ENCODE assay signal across 11 mouse cellular contexts in the genomic region with DNA sequence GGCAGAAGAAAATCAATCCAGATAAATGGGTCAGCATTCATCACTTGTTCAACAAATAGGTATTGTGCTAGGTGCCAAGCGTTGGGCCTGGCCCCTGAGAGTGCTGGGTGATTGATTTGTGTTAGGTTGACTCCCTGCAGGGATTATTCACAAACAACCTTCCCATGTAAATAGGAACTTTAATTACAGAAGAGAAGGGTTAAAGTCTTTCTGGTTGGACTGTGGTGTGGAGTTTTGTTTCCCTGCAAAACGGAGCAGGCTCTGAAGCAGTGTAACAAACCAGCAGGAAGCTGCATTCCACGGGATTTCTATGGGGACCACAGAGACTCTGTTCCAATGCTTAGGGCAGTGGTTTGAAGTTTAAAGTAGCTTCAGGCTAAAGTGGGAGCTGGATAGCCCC.
DNase-seq lines count a peak whose midpoint lies in the region; ATAC-seq and TF ChIP-seq lines count a peak whose summit lies in the region.
"Had no signal": no experiment of that assay in that cellular context is flagged by ENCODE, and none has a peak within 500 bp of the region (broad histone marks: within the 10 kb centered on the region; RNA-seq: fewer than 3 reads in every experiment).

No protein-coding gene starts in this region.

- H3K27ac ChIP-seq in forebrain, embryonic 11.5 days (ENCODE audit: low read depth, low read length): 0 out of 2 replicates have a peak overlapping the region, but pooled peaks have one; percentile 42
- H3K27ac ChIP-seq in midbrain, postnatal 0 days (ENCODE audit: low read depth, low read length): no peak overlapping the region
- H3K27ac ChIP-seq: liver, embryonic 14.5 days had no signal

- no peak overlapping the region for H3K4me2 ChIP-seq in forebrain, embryonic 11.5 days (ENCODE audit: low read depth, low read length, severe bottlenecking)
- no peak overlapping the region for H3K4me2 ChIP-seq in midbrain, postnatal 0 days (ENCODE audit: low read depth, low read length, poor library complexity, severe bottlenecking)

- WGBS in forebrain, embryonic 11.5 days: 3% methylated on average over 3 of the region's 3 CpGs
- WGBS in midbrain, postnatal 0 days: 22% methylated on average over 3 of the region's 3 CpGs

- ATAC-seq in frontal cortex, adult (ENCODE audit: low TSS enrichment): 0 out of 2 replicates have a peak, but pooled peaks have one; percentile 38
- peak; percentile 67; the same call in 1 of the 2 replicates for ATAC-seq in forebrain, embryonic 11.5 days (replicated peaks; ENCODE audit: low FRiP score)
- ATAC-seq in midbrain, postnatal 0 days (ENCODE audit: low FRiP score): no peak
- no peak for ATAC-seq in activated CD4-positive, CD25-positive, alpha-beta regulatory T cell, adult 4 months

- H3K36me3 ChIP-seq in forebrain, embryonic 11.5 days (ENCODE audit: control insufficient read depth, insufficient read depth, low read length): no peaks in the 10 kb centered on the region
- no peaks in the 10 kb centered on the region for H3K36me3 ChIP-seq in midbrain, postnatal 0 days (ENCODE audit: insufficient read depth, low read length)

- TF ChIP-seq CTCF in midbrain, postnatal 0 days (IDR thresholded peaks at IDR 0.05): no peak

- H3K4me1 ChIP-seq in forebrain, embryonic 11.5 days (replicated peaks; ENCODE audit: control insufficient read depth, insufficient read depth, low read length): peaks cover 11% of the 10 kb centered on the region; the same call in 1 of the 2 replicates
- H3K4me1 ChIP-seq in midbrain, postnatal 0 days (ENCODE audit: insufficient read depth, low read length): no peaks in the 10 kb centered on the region

- DNase-seq in frontal cortex, postnatal 10 days (ENCODE audit: low spot score in 2 of 2): no peak
- DNase-seq in forebrain, embryonic 11.5 days (ENCODE audit: low spot score): peak; percentile 60
- peak; percentile 34 for DNase-seq in layer of hippocampus, adult 8-10 months (ENCODE audit: low spot score in 2 of 2)
- DNase-seq in midbrain, postnatal 0 days (ENCODE audit: low spot score): peak; percentile 59
- DNase-seq in lung, postnatal 4 days: no peak
- DNase-seq in adipocyte (ENCODE audit: low spot score): no peak
- DNase-seq: kidney, adult 18-20 months; thymus, adult 2 months had no signal

- no peaks in the 10 kb centered on the region for H3K9me3 ChIP-seq in forebrain, embryonic 11.5 days (ENCODE audit: control insufficient read depth, low read length)
- no peaks in the 10 kb centered on the region for H3K9me3 ChIP-seq in midbrain, postnatal 0 days (ENCODE audit: low read length)

- H3K4me3 ChIP-seq in forebrain, embryonic 11.5 days (ENCODE audit: low read depth, low read length): no peak overlapping the region
- no peak overlapping the region for H3K4me3 ChIP-seq in midbrain, postnatal 0 days (ENCODE audit: low read depth, low read length)

- H3K9ac ChIP-seq in forebrain, embryonic 11.5 days (ENCODE audit: low read length): no peak overlapping the region
- H3K9ac ChIP-seq in midbrain, postnatal 0 days (replicated peaks; ENCODE audit: low read length, poor library complexity, severe bottlenecking): no peak overlapping the region
- H3K9ac ChIP-seq: liver, embryonic 14.5 days had no signal

- H3K27me3 ChIP-seq in forebrain, embryonic 11.5 days (ENCODE audit: control insufficient read depth, insufficient read depth, low read length): no peaks in the 10 kb centered on the region
- no peaks in the 10 kb centered on the region for H3K27me3 ChIP-seq in midbrain, postnatal 0 days (ENCODE audit: insufficient read depth, low read length)

Comparison
In these comparisons a context has a peak if more than half of its experiments do, and no peak if none do; other contexts are left out.
1. ATAC-seq: peak in frontal cortex, adult (single experiment) and forebrain, embryonic 11.5 days (single experiment); none in midbrain, postnatal 0 days (single experiment) and activated CD4-positive, CD25-positive, alpha-beta regulatory T cell, adult 4 months (single experiment).
2. DNase-seq: peak in forebrain, embryonic 11.5 days (single experiment), layer of hippocampus, adult 8-10 months (2 of 2) and midbrain, postnatal 0 days (single experiment); none in frontal cortex, postnatal 10 days (0 of 2), lung, postnatal 4 days (0 of 2) and adipocyte (single experiment).